Mouse (Mus musculus) midbrain, embryonic 14.5 days (tissue): ENCODE measurements around the gene Tet2. TPM values are rescaled to one million over a fixed set of nuclear protein-coding genes. Genes with fewer than 3 reads are reported as not detected.

Experiments
- ATAC-seq: fragments of 200-750 bp; cut with Nextera tagmentation; 2 replicates; pipeline ENCODE4 v1.8.0; 2017; ENCODE audit warnings: moderate number of reproducible peaks, moderate library complexity; ENCODE audit not compliant: low FRiP score, low TSS enrichment
- DNase-seq: peaks from one replicate; pipeline ENCODE4 v3.0.0-alpha.2; 2015
- H3K27ac ChIP-seq: fragments of 300-500 bp; sonication (generic); replicated peaks from 2 replicates; pipeline ENCODE4 v1.5.1; 2014; ENCODE audit warnings: mild to moderate bottlenecking, low read depth, low read length, moderate library complexity
- H3K27me3 ChIP-seq: fragments of 300-500 bp; sonication (generic); 2 replicates; pipeline ENCODE4 v1.6.1; 2014; ENCODE audit warnings: low read length, control low read depth, mixed read lengths; ENCODE audit not compliant: control insufficient read depth, insufficient read depth
- H3K36me3 ChIP-seq: fragments of 300-500 bp; sonication (generic); 2 replicates; pipeline ENCODE4 v1.6.1; 2014; ENCODE audit warnings: low read length, control low read depth; ENCODE audit not compliant: control insufficient read depth, insufficient read depth
- H3K4me1 ChIP-seq: fragments of 300-500 bp; sonication (generic); 2 replicates; pipeline ENCODE4 v1.6.1; 2014; ENCODE audit warnings: mild to moderate bottlenecking, antibody characterized with exemption, low read length, control low read depth; ENCODE audit not compliant: control insufficient read depth, insufficient read depth
- H3K4me2 ChIP-seq: fragments of 300-500 bp; sonication (generic); 2 replicates; pipeline ENCODE4 v1.6.1; 2014; ENCODE audit warnings: mild to moderate bottlenecking, low read length, moderate library complexity
- H3K4me3 ChIP-seq: fragments of 300-500 bp; sonication (generic); replicated peaks from 2 replicates; pipeline ENCODE4 v1.5.1; 2014; ENCODE audit warnings: low read depth, low read length
- H3K9ac ChIP-seq: fragments of 300-500 bp; sonication (generic); replicated peaks from 2 replicates; pipeline ENCODE4 v1.6.1; 2014; ENCODE audit warnings: mild to moderate bottlenecking, low read length, moderate library complexity
- H3K9me3 ChIP-seq: fragments of 300-500 bp; sonication (generic); 2 replicates; pipeline ENCODE4 v1.6.1; 2016; ENCODE audit warnings: low read length, control low read depth, mixed read lengths; ENCODE audit not compliant: control insufficient read depth
- WGBS: fragments of 180-500 bp; shearing (Covaris S2); extraction: QIAGEN DNeasy Blood & Tissue Kit; methylation state at CpG from one replicate; pipeline ENCODE4 v1.1.7; 2014; 5-methylcytosine and 5-hydroxymethylcytosine counted together
- polyA plus RNA-seq: library from polyadenylated mRNA; unstranded; fragments of >200 nt; fragmentation: Nextera tagmentation; extraction: Ambion mirVana; gene quantifications from 2 replicates; pipeline ENCODE4 v1.2.1, GENCODE M21; 2014

Tet2 gene
- polyA plus RNA-seq, 1 experiment from 2014 or later: 25.6 TPM

DNA sequence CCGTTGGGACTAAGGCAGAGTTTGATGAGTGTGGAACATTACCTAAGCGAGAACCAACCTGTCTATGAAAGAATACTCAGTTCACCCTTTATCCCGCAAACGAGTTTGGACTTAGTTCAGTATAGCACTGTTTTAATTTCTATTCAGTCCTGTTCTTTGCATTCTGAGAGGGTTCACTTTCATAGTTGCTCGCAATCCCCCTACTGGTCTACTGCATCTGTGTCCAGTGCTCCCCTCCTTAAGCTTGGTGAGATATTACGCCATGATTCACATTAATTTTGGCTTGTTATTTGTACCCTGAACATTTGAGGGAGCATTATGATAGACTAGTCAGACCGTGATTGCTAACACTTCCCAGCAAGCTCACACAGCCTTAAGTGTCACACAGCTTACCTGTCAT lies 76.1 kb downstream of the Tet2 start:
- Histone ChIP-seq H3K4me2 (no peak overlapping the region), H3K9ac (no peak overlapping the region), H3K27me3 (no peaks in the 10 kb centered on the region), H3K4me3 (no peak overlapping the region), H3K4me1 (no peaks in the 10 kb centered on the region), H3K36me3 (peaks cover 70% of the 10 kb centered on the region), H3K27ac (no peak overlapping the region), H3K9me3 (no peaks in the 10 kb centered on the region)
- DNase-seq (no peak), ATAC-seq (no peak)
- 98% methylated on average over 7 of the region's 7 CpGs for WGBS

DNA sequence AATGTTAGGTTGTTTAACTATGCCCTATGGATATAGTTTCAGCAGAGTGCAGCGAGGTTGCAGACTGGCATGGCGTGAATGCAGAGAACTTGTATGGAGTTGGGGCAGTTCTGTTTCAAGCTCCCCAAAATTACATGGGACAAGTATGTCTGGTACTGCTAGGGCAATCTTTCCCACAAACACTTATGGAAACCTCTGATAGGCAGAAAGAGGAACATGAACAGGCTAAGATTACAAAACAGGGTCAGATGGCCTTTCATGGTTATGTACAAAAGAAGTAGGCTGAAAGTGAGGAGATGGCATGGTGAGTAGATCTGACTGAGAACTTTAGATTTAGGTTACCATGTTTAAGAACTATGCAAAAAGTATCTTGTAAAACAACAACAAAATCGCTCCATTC lies 81.7 kb downstream of the Tet2 start:
- ATAC-seq: no peak
- no peak overlapping the region for H3K9ac ChIP-seq
- peaks cover 44% of the 10 kb centered on the region for H3K36me3 ChIP-seq
- no peak overlapping the region for H3K27ac ChIP-seq
- WGBS: 95% methylated on average over 3 of the region's 3 CpGs
- H3K4me2 ChIP-seq: no peak overlapping the region
- H3K9me3 ChIP-seq: no peaks in the 10 kb centered on the region
- H3K4me3 ChIP-seq: no peak overlapping the region
- no peak for DNase-seq
- no peaks in the 10 kb centered on the region for H3K4me1 ChIP-seq
- no peaks in the 10 kb centered on the region for H3K27me3 ChIP-seq

DNA sequence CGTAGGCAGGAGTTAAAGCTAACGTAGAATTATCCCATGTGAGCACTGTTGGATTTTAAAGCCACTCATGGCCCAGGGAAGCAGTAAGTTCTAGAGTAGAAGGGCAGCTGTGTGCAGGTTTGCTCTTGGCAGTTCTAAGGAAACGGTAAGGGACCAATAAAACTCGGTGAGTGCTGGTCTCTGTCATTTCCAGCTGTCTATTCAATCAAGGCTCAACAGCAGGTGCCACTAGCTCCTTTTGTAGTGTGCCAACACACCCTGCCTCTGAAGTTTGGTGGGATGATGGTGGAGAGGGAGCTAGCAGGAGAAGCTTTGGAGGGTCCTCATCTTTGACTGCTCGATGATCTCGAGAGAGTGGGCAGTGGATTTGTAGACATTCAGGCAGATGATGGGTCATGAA lies 82.5 kb downstream of the Tet2 start:
- Histone ChIP-seq H3K4me1 (no peaks in the 10 kb centered on the region), H3K27ac (no peak overlapping the region), H3K9ac (no peak overlapping the region), H3K27me3 (no peaks in the 10 kb centered on the region), H3K9me3 (no peaks in the 10 kb centered on the region), H3K4me3 (no peak overlapping the region), H3K36me3 (peaks cover 37% of the 10 kb centered on the region), H3K4me2 (no peak overlapping the region)
- ATAC-seq (no peak), DNase-seq (no peak)
- whole genome bisulfite sequencing: 90% methylated on average over 6 of the region's 6 CpGs

DNA sequence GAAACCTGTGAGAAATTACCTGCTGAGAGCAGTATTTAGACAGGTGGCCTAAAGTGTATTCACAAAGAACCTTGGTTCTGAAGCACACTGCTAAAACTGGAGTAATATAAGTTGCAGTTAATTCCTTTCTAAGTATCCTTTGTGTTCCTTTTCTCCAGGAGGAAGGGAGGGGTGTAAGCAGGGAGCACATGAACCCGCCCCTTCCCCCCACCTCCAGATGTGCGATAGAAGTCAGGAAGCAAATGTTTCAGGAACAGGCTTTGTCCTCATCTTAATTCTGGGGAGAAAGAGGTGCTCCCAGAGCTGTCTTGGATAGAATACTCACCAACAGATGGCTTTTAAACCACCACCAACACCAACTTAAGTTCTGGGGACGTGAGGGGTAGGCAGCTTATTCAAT lies 82.9 kb downstream of the Tet2 start:
- no peaks in the 10 kb centered on the region for H3K9me3 ChIP-seq
- H3K4me2 ChIP-seq: no peak overlapping the region
- no peaks in the 10 kb centered on the region for H3K27me3 ChIP-seq
- no peak overlapping the region for H3K4me3 ChIP-seq
- WGBS: 76% methylated on average over 3 of the region's 3 CpGs
- no peak overlapping the region for H3K27ac ChIP-seq
- no peaks in the 10 kb centered on the region for H3K4me1 ChIP-seq
- ATAC-seq: no peak
- no peak overlapping the region for H3K9ac ChIP-seq
- DNase-seq: no peak
- peaks cover 32% of the 10 kb centered on the region for H3K36me3 ChIP-seq

DNA sequence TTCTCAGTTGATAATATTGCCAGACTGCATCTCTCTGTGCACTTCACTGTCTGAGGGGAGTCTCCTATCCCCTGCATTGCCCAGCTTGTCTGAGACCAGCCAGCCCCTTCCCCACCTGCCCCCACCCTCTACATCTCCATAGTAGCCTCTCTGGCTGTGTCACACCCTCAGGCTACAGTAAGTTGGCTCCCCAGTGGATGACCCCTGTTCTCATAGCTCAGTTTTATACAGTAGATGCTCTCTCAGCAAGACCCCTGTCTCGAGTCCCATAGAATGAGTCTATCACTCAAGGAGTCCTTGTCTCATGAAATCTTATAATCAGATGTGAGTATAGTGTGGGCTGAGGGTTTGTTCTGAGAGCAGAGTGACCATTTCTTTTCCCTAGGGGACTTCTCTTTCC lies 85.8 kb downstream of the Tet2 start:
- no peak overlapping the region for H3K9ac ChIP-seq
- DNase-seq (no peak), ATAC-seq (no peak)
- H3K36me3 ChIP-seq: peaks cover 13% of the 10 kb centered on the region; the same call in 1 of the 2 replicates
- H3K27ac ChIP-seq: no peak overlapping the region
- H3K4me3 ChIP-seq: no peak overlapping the region
- H3K4me1 ChIP-seq: no peaks in the 10 kb centered on the region
- H3K4me2 ChIP-seq: no peak overlapping the region
- no peaks in the 10 kb centered on the region for H3K27me3 ChIP-seq
- H3K9me3 ChIP-seq: no peaks in the 10 kb centered on the region
- 90% methylated on average over 1 of the region's 1 CpGs for WGBS

DNA sequence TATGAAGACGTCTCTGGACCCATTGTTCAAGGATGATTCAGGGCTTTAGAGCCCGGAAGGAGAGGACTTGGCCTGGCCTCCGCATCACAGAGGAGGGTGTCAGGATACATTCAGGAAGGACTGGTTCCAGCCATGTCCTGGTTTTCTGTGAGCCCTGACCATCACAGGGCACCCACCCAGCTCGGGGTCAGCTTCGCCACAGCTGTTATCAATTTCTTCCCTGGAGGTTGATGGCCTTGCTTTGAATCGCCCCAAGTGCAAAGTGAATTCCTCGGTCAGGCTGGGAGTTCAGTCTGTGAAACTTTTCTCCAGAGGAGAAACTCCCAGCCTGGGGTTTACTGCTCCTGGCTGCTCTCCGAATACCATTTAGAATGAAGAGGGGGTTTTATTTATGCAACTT lies 91.0 kb downstream of the Tet2 start:
- no peak overlapping the region for H3K4me2 ChIP-seq
- H3K4me3 ChIP-seq: no peak overlapping the region
- no peaks in the 10 kb centered on the region for H3K4me1 ChIP-seq
- ATAC-seq (no peak), DNase-seq (no peak)
- H3K9ac ChIP-seq: no peak overlapping the region
- WGBS: 76% methylated on average over 8 of the region's 8 CpGs
- H3K36me3 ChIP-seq: no peaks in the 10 kb centered on the region
- H3K9me3 ChIP-seq: no peaks in the 10 kb centered on the region
- no peak overlapping the region for H3K27ac ChIP-seq
- H3K27me3 ChIP-seq: no peaks in the 10 kb centered on the region

DNA sequence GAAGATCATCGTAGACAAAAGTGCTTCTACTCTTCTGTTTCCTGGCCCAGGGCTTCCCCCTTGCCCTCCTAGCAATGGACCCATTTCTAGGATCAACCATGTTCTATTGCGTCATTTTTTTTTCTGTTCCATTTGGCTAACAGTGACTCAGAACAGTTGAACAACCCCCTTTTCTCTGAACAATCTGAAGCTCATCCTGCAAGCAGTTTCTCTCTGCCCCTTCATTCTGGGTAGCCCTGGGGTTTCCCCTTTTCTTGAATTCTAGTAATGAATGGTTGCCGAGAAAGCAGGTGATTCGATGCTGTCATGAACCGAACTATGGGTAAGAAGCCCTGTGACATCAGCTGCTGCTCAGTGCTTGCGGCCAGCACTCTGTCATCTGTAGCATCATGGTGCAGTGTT lies 108.0 kb downstream of the Tet2 start:
- no peaks in the 10 kb centered on the region for H3K36me3 ChIP-seq
- DNase-seq (no peak), ATAC-seq (no peak)
- H3K4me2 ChIP-seq: no peak overlapping the region
- H3K4me3 ChIP-seq: no peak overlapping the region
- WGBS: 94% methylated on average over 6 of the region's 6 CpGs
- no peaks in the 10 kb centered on the region for H3K9me3 ChIP-seq
- no peaks in the 10 kb centered on the region for H3K4me1 ChIP-seq
- H3K27ac ChIP-seq: no peak overlapping the region
- H3K27me3 ChIP-seq: no peaks in the 10 kb centered on the region
- H3K9ac ChIP-seq: no peak overlapping the region

DNA sequence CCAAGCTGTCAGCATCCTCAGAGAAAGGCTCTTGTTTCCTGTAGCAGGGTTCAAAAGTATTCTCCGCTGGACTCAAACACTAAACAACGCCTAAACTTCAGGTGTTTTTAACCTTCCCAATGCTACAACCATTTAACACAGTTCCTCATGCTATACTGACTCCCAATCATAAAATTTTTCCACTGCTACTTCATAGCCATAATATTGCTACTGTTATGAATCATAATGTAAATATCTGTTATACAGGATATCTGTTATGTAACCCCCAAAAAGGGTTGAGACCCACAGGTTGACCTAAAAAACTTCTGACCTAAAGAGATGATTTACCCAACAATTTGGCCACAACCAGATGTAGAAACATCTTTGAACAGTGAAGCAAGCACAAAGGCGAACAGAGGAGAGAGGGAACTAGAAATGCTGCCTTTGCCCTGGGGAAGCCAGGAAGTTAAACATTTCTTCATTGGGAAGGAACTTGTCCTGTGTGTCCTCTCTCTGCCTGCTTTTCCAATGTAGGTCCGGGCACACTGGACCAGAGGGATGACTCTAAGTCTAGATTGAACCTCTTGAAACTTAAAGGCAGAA lies 108.6 kb downstream of the Tet2 start:
- no peaks in the 10 kb centered on the region for H3K27me3 ChIP-seq
- WGBS: 88% methylated on average over 4 of the region's 4 CpGs
- H3K4me3 ChIP-seq: no peak overlapping the region

DNA sequence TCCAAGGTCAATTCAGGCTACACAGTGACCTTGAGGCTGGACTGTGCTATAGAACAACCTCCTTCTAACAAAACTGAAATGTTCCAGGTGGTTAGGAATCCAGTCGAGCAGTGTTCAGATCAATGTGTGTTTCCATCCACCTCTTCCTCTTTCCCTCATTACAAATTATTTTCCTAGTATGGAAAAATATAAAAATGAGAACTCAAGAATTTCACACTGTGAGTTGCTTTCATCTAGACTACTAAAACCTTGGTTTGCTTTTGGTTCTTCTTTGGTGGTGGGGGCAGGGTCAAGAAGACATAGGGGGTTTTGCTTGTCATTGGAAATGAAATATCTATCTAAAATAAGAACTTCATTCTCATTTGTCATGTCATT lies 109.2 kb downstream of the Tet2 start:
- Histone ChIP-seq H3K27me3 (no peaks in the 10 kb centered on the region), H3K4me2 (no peak overlapping the region), H3K36me3 (no peaks in the 10 kb centered on the region), H3K27ac (no peak overlapping the region), H3K9ac (no peak overlapping the region), H3K4me3 (no peak overlapping the region), H3K4me1 (no peaks in the 10 kb centered on the region), H3K9me3 (no peaks in the 10 kb centered on the region)
- 91% methylated on average over 1 of the region's 1 CpGs for WGBS
- ATAC-seq (no peak), DNase-seq (no peak)

More for the DNA sequence above, 108.6 kb downstream of the Tet2 start:
- Histone ChIP-seq H3K36me3 (no peaks in the 10 kb centered on the region), H3K27ac (no peak overlapping the region), H3K4me2 (no peak overlapping the region), H3K4me1 (no peaks in the 10 kb centered on the region), H3K9me3 (no peaks in the 10 kb centered on the region), H3K9ac (no peak overlapping the region)
- DNase-seq (no peak), ATAC-seq (no peak)
